Mouse (Mus musculus) CH12.LX (cell line): ENCODE data around the gene Lrrc1. TPM values are rescaled to one million over a fixed set of nuclear protein-coding genes. Genes with fewer than 3 reads are reported as not detected.

Source experiments
- DNase-seq: peaks from one replicate; pipeline ENCODE4 v3.0.0-alpha.2; 2013; ENCODE audit errors: extremely low read depth
- H3K27ac ChIP-seq: 2 replicates; pipeline ENCODE4 v1.5.1; 2012; ENCODE audit warnings: low read depth, mild to moderate bottlenecking, control low read depth, moderate library complexity; ENCODE audit not compliant: insufficient read depth
- H3K27me3 ChIP-seq: replicated peaks from 2 replicates; pipeline ENCODE3; 2012; ENCODE audit warnings: inconsistent platforms
- H3K36me3 ChIP-seq, 2 experiments: replicated peaks in 1 of 2; 2 replicates each; pipeline versions ENCODE3 to v1.6.1; 2012; ENCODE audit warnings: inconsistent platforms in 1 of 2, low read length in 1 of 2, mild to moderate bottlenecking in 1 of 2, mixed read lengths in 1 of 2, moderate library complexity in 1 of 2; ENCODE audit not compliant: control insufficient read depth in 1 of 2, insufficient read depth in 1 of 2
- H3K4me1 ChIP-seq, 2 experiments: 2 replicates each; pipeline ENCODE4 v1.6.1; 2012; ENCODE audit warnings: inconsistent platforms in 1 of 2, moderate library complexity in 1 of 2; ENCODE audit not compliant: insufficient read depth in 2 of 2, control insufficient read depth in 1 of 2
- H3K4me2 ChIP-seq: 2 replicates; pipeline ENCODE4 v1.6.1; 2012; ENCODE audit warnings: low read depth, mild to moderate bottlenecking, control low read depth; ENCODE audit not compliant: poor library complexity, insufficient read depth, severe bottlenecking
- H3K4me3 ChIP-seq, 3 experiments: fragments of 150-350 bp in 1 of 3; sonication (generic) in 1 of 3; replicated peaks in 1 of 3; 2 replicates each; pipeline versions ENCODE3 to v1.5.1; 2011 to 2012; ENCODE audit warnings: low read depth in 2 of 3, low read length in 2 of 3, mild to moderate bottlenecking in 2 of 3, moderate library complexity in 2 of 3, control low read depth in 1 of 3, improper control_type of control experiment in 1 of 3, inconsistent platforms in 1 of 3, mixed read lengths in 1 of 3; ENCODE audit not compliant: poor library complexity in 1 of 3
- H3K79me2 ChIP-seq: replicated peaks from 2 replicates; pipeline ENCODE4 v1.6.1; 2012; ENCODE audit warnings: mild to moderate bottlenecking, moderate library complexity; ENCODE audit not compliant: control insufficient read depth, poor library complexity, insufficient read depth, severe bottlenecking; ENCODE audit errors: extremely low read depth
- H3K9ac ChIP-seq: 2 replicates; pipeline ENCODE4 v1.6.1; 2012; ENCODE audit warnings: low read depth, mild to moderate bottlenecking, control low read depth, moderate library complexity; ENCODE audit not compliant: insufficient read depth
- H3K9me3 ChIP-seq: replicated peaks from 2 replicates; pipeline ENCODE3; 2012; ENCODE audit warnings: low read length, inconsistent platforms, mixed read lengths
- CHD1 ChIP-seq: IDR thresholded peaks from 2 replicates; pipeline ENCODE4 v1.6.1; 2012; ENCODE audit warnings: low read depth, low read length, improper control_type of control experiment, inconsistent platforms
- CTCF ChIP-seq, 2 experiments: IDR thresholded peaks in 1 of 2; conservative IDR thresholded peaks in 1 of 2; 2 replicates each; pipeline ENCODE4 v1.5.1; 2011 to 2012; ENCODE audit warnings: low read depth in 2 of 2, low read length in 2 of 2, improper control_type of control experiment in 1 of 2, inconsistent platforms in 1 of 2, mild to moderate bottlenecking in 1 of 2, moderate library complexity in 1 of 2
- ELF1 ChIP-seq: IDR thresholded peaks from 2 replicates; pipeline ENCODE4 v1.6.1; 2014; ENCODE audit warnings: low read depth, mild to moderate bottlenecking, inconsistent platforms, low read length, improper control_type of control experiment
- JUND ChIP-seq: conservative IDR thresholded peaks from 2 replicates; pipeline ENCODE4 v1.6.1; 2011; ENCODE audit warnings: low read depth, low read length, improper control_type of control experiment
- MYC ChIP-seq: IDR thresholded peaks from 2 replicates; pipeline ENCODE4 v1.6.1; 2011; ENCODE audit warnings: low read depth, mild to moderate bottlenecking, improper control_type of control experiment, low read length
- NELFE ChIP-seq: IDR thresholded peaks from 2 replicates; pipeline ENCODE4 v1.6.1; 2011; ENCODE audit warnings: low read depth, low read length, improper control_type of control experiment
- NRF1 ChIP-seq: IDR thresholded peaks from 2 replicates; pipeline ENCODE4 v1.6.1; 2014; ENCODE audit warnings: low read depth, mild to moderate bottlenecking, inconsistent platforms, low read length, improper control_type of control experiment, moderate library complexity
- RAD21 ChIP-seq: IDR thresholded peaks from 2 replicates; pipeline ENCODE4 v1.6.1; 2011; ENCODE audit warnings: low read depth, mild to moderate bottlenecking, low read length, improper control_type of control experiment, moderate library complexity
- RCOR1 ChIP-seq: conservative IDR thresholded peaks from 2 replicates; pipeline ENCODE4 v1.6.1; 2012; ENCODE audit warnings: low read depth, mild to moderate bottlenecking, inconsistent platforms, low read length, improper control_type of control experiment
- SIN3A ChIP-seq: IDR thresholded peaks from 2 replicates; pipeline ENCODE4 v1.6.1; 2012; ENCODE audit warnings: low read length, improper control_type of control experiment, inconsistent platforms
- TBP ChIP-seq: conservative IDR thresholded peaks from 2 replicates; pipeline ENCODE4 v1.6.1; 2011; ENCODE audit warnings: low read depth, low read length, improper control_type of control experiment
- USF1 ChIP-seq: IDR thresholded peaks from 2 replicates; pipeline ENCODE4 v1.6.1; 2014; ENCODE audit warnings: low read depth, mild to moderate bottlenecking, inconsistent platforms, low read length, improper control_type of control experiment
- ZC3H11A ChIP-seq: IDR thresholded peaks from 2 replicates; pipeline ENCODE4 v1.6.1; 2012; ENCODE audit warnings: low read depth, mild to moderate bottlenecking, inconsistent platforms, low read length, improper control_type of control experiment
- ZKSCAN1 ChIP-seq: IDR thresholded peaks from 2 replicates; pipeline ENCODE4 v1.6.1; 2012; ENCODE audit warnings: low read depth, inconsistent platforms, low read length, improper control_type of control experiment, borderline replicate concordance
- ZNF384 ChIP-seq: IDR thresholded peaks from 2 replicates; pipeline ENCODE4 v1.6.1; 2012; ENCODE audit warnings: low read depth, low read length, improper control_type of control experiment, inconsistent platforms
- dilution Hi-C: fragments of 300-500 bp; cut with MboI; formaldehyde crosslinking; loops from 2 replicates; pipeline ENCODE4 v1.14.3; 2020; ENCODE audit warnings: low sequenced_read_pairs; ENCODE audit not compliant: extremely low pct_unique_long_range_greater_than_20kb, extremely low pct_ligation_motif_present
- in situ Hi-C: fragments of 300-500 bp; cut with MboI; formaldehyde crosslinking; loops from 3 replicates; pipeline ENCODE4 v1.14.3; 2019; ENCODE audit warnings: low sequenced_read_pairs, low pct_ligation_motif_present, low pct_unique_long_range_greater_than_20kb, mixed read lengths
- polyA plus RNA-seq: library from polyadenylated mRNA; unstranded; fragments of >175 nt; gene quantifications from 2 replicates; pipeline ENCODE4 v1.2.1, GENCODE M21; 2012; ENCODE audit warnings: low read depth; ENCODE audit not compliant: insufficient read length
- total RNA-seq, 2 experiments: library from RNA; depleted of rRNA; stranded (reverse); fragments of 300-350 nt in 1 of 2; fragments of >200 nt in 1 of 2; gene quantifications; 2 replicates each; pipeline ENCODE4 v1.2.3; 2012 to 2014

Gene Lrrc1
- total and polyA plus RNA-seq, 3 experiments = 15.4 to 15.8 (median 15.8) TPM

GRCm38 (mm10) chr9:77526715-77527114 lies 18.0 kb downstream of the Lrrc1 start:
- TF ChIP-seq ZC3H11A (no peak), RCOR1 (no peak), ELF1 (no peak), SIN3A (no peak), JUND (no peak), NRF1 (no peak), NELFE (no peak), CHD1 (no peak), RAD21 (no peak), TBP (no peak), ZKSCAN1 (no peak), CTCF (conservative IDR thresholded peaks at IDR 0.05 in 1 of 2, IDR thresholded peaks at IDR 0.05 in 1 of 2; ENCODE audit: low read depth in 2 of 2, low read length in 2 of 2) (no peak)
- H3K4me3 ChIP-seq = no peak overlapping the region
- peaks cover 10% of the 10 kb centered on the region for H3K79me2 ChIP-seq
- peaks cover 0 to 9% of the 10 kb centered on the region in 2 experiments for H3K36me3 ChIP-seq
- no peak overlapping the region for H3K9ac ChIP-seq
- in situ Hi-C loops (no loop called here), dilution Hi-C loops (no loop called here)
- no peaks in the 10 kb centered on the region for H3K9me3 ChIP-seq
- no peaks in the 10 kb centered on the region for H3K27me3 ChIP-seq
- no peak overlapping the region for H3K4me2 ChIP-seq
- no peak overlapping the region for H3K27ac ChIP-seq
- peaks cover 31 to 71% of the 10 kb centered on the region in 2 experiments for H3K4me1 ChIP-seq
- no peak for DNase-seq

- in situ Hi-C loops (no loop called here), dilution Hi-C loops (no loop called here)
- Histone ChIP-seq H3K79me2 (peaks cover 10% of the 10 kb centered on the region), H3K4me3 (no peak overlapping the region), H3K4me2 (no peak overlapping the region), H3K27ac (no peak overlapping the region), H3K36me3 (peaks cover 0 to 9% of the 10 kb centered on the region in 2 experiments), H3K27me3 (no peaks in the 10 kb centered on the region), H3K9ac (no peak overlapping the region), H3K4me1 (peaks cover 28 to 77% of the 10 kb centered on the region in 2 experiments), H3K9me3 (no peaks in the 10 kb centered on the region)
- no peak for TF ChIP-seq USF1
- no peak for TF ChIP-seq ZNF384
- no peak for TF ChIP-seq MYC
- TF ChIP-seq CTCF (conservative IDR thresholded peaks at IDR 0.05 in 1 of 2, IDR thresholded peaks at IDR 0.05 in 1 of 2; ENCODE audit: low read depth in 2 of 2, low read length in 2 of 2) = no peak
- TF ChIP-seq RCOR1 = no peak
- no peak for TF ChIP-seq JUND
- TF ChIP-seq SIN3A = no peak
- no peak for DNase-seq
Observed at GRCm38 (mm10) chr9:77525595-77526295, 18.9 kb downstream of the Lrrc1 start.
